Mouse (Mus musculus): Measurements from ENCODE around the gene Ptgs1.

The Ptgs1 gene

GRCm38 (mm10) chr2:36215203-36215739 is 15.0 kb upstream of the Ptgs1 start:
- no peak for DNase-seq

- DNase-seq = no peak
These were observed 13.7 kb upstream of the Ptgs1 start for GRCm38 (mm10) chr2:36216546-36216945.

DNA sequence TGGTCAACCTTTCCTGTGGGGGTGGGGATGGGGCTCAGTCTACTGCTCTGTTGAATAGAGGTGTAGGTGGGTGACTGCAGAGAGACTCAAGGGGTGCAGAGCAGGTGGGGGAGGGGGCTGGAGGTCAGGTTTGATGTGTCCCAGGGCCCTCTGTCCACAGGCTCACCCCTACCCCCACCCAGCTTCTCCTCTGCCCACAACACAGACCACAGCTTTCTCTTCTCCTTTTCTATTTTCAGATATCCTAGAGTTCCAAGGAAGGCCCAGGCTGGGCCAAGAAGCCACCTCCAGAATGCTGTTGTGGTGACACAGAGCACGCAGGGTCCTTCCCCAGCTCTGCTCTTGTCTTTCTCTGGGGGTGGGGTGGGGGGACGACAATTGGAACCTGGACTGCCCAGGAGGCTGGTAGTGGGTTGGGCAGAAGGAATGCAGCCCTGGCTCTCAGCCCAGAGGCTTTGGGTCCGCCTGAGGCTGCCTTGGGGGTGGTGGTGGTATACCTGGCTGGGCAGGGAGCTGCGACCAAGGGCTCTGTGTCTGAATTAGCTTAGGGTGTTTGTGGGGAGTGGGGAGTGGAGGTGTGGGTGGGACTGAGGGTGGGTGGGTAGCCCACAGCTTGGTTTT is 13.2 kb upstream of the Ptgs1 start:
- DNase-seq = no peak

GRCm38 (mm10) chr2:36217692-36218233 is 12.5 kb upstream of the Ptgs1 start:
- DNase-seq = no peak

DNA sequence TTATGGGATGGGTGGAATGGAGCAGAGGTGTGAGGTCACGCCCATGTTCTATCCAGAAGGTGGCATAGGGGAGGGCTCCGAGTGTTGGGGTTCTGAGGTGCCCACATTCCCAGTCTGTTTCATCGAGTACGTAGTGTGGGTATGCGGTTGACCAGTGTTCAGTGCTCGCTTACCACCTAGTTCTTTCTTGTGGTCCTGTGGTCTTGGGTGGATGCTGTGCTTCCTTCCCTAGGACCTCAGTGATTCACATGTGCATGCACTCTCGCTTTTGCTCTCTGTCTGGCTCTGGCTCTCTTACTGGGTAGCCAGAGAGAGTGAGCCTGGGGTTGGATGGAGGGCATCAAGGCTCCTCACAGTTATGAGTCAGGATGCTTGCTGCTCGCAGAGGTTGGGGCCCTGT is 10.1 kb upstream of the Ptgs1 start:
- no peak for DNase-seq

DNA sequence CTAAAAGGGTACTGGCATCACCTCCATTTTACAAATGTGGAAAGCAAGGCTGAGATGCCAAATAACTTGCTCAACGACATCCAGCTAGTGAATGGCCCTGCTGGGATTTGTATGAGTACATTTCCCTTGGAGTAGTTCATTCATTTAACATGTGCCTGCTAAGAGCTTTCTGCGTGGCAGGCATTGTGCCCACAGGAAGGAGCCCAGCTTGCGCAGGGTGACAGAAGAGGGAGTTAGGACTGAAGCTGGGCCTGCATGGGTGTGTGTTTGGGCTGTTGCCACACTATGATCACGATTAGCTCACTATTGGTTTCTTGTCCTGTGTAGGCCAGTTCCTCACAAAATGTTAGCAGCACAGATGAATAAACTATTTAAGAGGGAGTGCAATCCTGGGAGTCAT is 9.3 kb upstream of the Ptgs1 start:
- no peak for DNase-seq

GRCm38 (mm10) chr2:36222168-36222848 is 7.9 kb upstream of the Ptgs1 start:
- DNase-seq = no peak

DNA sequence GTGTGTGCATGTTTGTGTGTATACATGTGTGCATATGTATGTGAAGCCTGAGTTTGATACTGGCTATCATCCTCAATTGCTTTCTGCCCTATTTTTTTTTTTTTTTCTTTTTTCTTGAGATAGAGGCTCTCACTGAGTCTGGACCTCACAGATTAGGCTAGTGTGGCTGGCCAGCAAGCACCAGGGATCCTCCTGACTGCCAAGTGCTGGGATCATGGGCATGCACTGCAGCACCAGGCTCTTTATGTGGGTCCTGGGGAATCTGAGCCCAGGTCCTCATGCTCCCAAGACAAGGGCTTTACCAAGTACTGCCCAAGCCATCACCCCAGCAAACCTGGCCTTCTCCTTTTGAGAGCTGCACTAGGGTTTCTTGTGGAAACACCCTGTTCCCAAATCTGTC is 6.8 kb upstream of the Ptgs1 start:
- DNase-seq = peak; percentile 45 to 68

DNA sequence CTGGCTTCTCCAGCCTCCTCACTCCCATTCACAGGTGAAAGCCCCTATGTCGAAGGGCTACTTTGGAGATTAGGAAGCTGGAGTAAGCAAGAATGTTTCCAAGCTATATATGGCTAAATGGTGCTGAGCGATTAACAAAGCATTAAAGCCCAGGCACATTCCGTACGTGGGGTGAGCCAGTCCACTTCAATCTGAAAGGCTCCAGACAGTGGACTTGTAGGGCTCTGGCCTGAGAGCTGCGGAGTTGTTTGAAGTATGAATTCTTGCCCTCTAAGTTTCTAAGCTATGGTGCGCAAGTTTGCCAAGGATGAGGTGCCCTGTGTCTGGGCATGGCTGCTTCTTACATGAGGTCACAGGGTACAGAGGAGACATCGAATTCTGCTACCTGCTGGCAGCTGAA is 6.1 kb upstream of the Ptgs1 start:
- no peak for DNase-seq

- no peak for DNase-seq
These were observed 5.6 kb upstream of the Ptgs1 start for GRCm38 (mm10) chr2:36224599-36224998.

GRCm38 (mm10) chr2:36230967-36231366 is 741 bp downstream of the Ptgs1 start:
- DNase-seq = no peak

DNA sequence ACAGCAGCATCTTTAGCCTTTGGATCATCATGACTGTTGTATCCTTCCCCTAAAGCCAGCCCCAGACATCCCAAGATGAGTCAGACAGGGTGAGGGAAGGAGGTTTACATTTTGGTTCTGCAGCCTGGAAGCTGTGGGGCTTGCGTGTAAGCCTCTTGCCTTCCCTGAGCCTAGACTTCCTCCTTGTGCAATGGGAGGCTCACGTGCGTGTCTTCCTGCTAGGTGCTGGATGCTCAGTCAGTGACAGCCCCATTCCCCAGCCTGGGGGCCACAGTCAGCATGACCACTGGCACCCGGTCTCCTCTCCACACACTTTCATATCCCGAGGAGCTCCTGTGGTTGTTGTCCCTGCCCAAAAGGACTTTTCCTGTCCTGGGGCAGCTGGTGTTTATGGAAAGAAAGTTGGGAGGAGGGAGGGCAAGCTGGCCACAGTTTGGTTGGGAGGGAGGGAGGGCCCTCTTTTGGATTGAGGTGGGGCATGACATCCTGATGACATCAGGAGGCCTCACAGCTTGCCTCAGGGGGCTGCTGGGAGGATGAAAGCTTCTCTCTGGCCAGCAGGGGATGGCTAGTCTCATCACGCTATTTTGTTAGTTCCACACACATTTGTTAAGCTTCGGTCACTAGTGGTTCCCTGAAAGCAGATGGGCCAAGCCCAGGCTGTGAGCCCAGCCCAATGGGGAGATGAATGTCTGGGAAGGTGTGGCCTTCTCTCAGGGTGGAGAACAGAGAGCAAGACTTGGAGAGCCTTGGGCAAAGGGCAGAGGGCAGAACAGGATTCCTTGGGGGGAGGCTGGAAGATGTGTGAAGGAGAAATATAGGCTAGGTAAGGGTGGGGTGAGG is 4.5 kb downstream of the Ptgs1 start:
- no peak for DNase-seq

DNA sequence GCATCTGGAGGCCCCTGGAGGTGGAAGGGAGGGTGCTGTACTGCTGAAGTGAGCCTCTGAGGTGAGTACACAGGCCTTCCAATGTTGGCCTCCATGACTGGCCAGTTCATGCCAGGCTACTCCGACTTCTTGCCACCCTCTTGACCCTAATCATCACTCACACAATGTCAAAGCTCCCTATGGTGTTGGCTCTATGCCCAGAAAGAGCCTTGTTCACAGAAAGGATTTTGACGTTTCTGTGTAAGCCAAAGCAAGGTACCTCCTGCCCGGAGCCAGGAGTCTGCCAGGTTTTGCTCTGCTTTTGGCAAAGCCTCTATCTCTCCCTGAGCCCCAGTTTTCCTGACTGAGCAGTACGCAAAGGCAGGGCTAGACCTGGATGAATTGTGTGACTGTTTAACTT is 5.7 kb downstream of the Ptgs1 start:
- DNase-seq = peak; percentile 88 to 93

- DNase-seq = no peak
These were observed 6.7 kb downstream of the Ptgs1 start for GRCm38 (mm10) chr2:36236889-36237288.

- DNase-seq = no peak
These were observed 7.3 kb downstream of the Ptgs1 start for GRCm38 (mm10) chr2:36237557-36237956.

- DNase-seq = no peak
These were observed 8.2 kb downstream of the Ptgs1 start for GRCm38 (mm10) chr2:36238467-36238866.

GRCm38 (mm10) chr2:36238951-36239350 is 8.7 kb downstream of the Ptgs1 start:
- no peak for DNase-seq

GRCm38 (mm10) chr2:36242514-36242913 is 12.3 kb downstream of the Ptgs1 start:
- peak; percentile 72 to 74 for DNase-seq

DNA sequence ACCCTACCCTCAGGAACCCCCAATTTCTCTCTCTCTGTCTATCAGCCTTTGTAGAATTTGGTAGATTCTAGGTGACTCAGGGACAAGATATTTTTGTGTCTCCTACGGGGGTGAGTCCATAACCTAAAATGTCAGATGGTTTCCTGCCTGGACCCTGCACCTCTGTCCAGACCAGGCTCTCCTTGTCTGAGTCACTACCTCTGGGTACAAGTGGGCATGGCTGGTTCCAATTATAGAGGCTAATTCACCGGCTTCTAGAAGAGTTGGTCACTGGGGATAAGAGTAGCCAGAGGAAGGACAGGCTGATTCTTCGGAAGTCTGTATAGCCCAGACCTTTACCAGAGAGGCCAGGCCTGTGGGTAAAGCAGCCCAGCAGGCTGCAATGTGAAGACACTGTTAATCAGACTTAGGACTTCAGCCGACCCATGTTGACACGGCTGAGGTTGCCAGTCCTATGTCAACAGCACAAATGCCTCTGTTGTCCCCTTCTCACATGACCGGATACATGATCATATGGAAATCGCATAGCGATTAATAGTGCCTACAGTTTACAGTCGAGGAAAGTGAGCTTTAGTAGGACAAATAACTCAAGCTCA is 13.2 kb downstream of the Ptgs1 start:
- no peak for DNase-seq

DNA sequence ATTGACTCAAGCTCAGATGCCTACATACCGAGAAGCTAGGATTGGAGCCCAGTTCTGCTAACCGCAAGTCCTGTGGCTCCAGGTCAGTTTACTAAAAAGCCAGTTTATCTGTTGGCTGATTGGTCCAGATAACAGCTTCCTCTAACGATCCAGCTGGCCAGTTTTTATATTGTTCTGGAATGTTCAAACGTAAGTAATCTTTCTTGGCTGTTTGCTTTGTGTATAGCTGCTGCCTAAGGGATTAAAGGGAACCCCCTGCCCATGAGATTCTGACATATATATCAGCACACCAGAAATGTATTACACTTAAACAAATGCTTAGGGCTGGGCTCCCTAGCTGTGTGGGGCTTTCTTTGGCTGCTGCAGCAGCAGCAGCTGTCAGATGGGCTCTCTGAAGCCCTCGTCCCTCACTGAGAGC is 13.7 kb downstream of the Ptgs1 start:
- DNase-seq = no peak

- no peak for DNase-seq
These were observed 14.5 kb downstream of the Ptgs1 start for GRCm38 (mm10) chr2:36244705-36245104.

GRCm38 (mm10) chr2:36247964-36248363 is 17.7 kb downstream of the Ptgs1 start:
- no peak for DNase-seq

DNA sequence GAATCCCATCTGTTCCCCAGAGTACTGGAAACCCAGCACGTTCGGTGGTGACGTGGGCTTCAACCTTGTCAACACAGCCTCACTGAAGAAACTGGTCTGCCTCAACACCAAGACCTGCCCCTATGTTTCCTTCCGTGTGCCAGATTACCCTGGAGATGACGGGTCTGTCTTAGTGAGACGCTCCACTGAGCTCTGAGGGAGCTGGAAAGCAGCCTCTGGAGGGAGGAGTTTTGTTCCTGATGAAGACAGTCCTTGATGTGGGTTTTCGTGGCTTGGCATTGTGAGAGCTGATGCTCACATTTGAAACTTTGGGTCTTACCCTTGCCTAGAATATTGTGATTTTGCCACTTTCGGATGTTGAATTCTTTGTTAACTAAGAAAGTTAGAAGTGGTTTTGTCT is 20.9 kb downstream of the Ptgs1 start:
- no peak for DNase-seq

Measured in cerebellum, postnatal 14 days (tissue).